Mouse (Mus musculus) kidney, adult 2 months (tissue): ENCODE measurements around the gene Sptbn2.

Experiments
- CTCF ChIP-seq: fragments of 200-500 bp; conservative IDR thresholded peaks from 2 replicates; pipeline ENCODE4 v1.5.1; 2011; ENCODE audit warnings: low read depth, mild to moderate bottlenecking, control low read depth, low read length, moderate library complexity, mixed read lengths; ENCODE audit not compliant: insufficient read depth, insufficient read length
- POLR2A ChIP-seq: fragments of 200-500 bp; IDR thresholded peaks from one replicate; pipeline ENCODE4 v1.6.1; 2011; ENCODE audit warnings: low read depth, low read length, control low read depth

DNA sequence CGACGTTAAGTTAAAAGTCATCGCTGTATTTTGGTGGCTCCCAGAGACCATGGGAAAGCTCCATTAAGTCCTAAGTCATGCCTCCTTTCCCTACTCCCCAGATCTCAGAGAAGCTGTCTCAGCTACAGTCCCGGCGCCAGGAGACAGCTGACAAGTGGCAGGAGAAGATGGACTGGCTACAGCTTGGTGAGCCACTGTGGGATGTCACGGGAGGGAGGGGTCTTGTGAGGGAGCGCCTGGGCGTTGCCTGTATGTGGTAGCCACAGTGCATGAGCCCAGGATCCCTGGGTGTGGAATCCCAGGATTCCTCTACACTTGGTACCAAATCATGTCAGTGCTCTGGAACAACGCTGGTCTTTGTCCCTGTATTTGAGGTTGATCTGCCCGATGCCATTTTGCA, 37.5 kb downstream of the Sptbn2 start:
- TF ChIP-seq POLR2A (no peak), CTCF (no peak)
